Mouse (Mus musculus) right cerebral cortex, postnatal 4 days (tissue): ENCODE results near the gene Clptm1l.

Experiments used
- DNase-seq: peaks from one replicate; pipeline ENCODE4 v3.0.0-alpha.2; 2022

Clptm1l gene

DNA sequence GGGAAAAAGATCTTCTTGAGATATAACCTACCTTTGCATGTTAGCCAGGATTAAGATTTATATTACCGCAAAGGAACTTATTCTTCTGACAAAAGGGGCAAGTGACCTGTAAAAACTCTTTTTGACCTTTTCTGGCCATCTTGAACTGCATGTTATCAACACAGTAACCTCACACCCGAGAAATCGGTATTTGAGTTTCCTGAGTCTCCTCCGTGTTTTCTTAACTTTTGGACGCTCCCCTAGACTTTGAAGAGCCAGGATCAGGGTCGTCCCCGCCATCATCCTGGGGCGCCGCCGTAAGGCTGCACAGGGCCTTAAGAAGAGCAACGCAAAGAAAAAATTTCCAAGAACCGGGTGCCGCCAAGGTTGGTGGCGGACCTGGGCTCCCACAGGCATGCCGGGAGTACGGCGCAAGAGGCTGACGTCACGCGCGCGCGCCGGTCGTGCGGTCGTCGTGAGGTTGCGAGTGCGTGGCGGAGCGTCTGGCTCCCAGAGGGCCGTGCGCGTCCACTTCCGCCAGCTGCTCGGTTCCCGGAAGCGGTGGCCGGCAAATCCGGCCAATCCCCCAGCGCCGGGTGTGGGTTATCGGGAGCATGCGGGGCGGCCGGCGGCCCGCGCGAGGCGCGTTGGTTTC, at the start of gene Clptm1l:
Clptm1l (plus strand) TSS at position 485 of the 634 bp plus-strand sequence.
- DNase-seq = peak; percentile 97

GRCm38 (mm10) chr13:73564201-73564600, 39.6 kb upstream of the Clptm1l start:
- DNase-seq = no peak

- no peak for DNase-seq
Observed at GRCm38 (mm10) chr13:73575051-73575450, 28.8 kb upstream of the Clptm1l start.

GRCm38 (mm10) chr13:73577277-73577676, 26.5 kb upstream of the Clptm1l start:
- DNase-seq = no peak

GRCm38 (mm10) chr13:73591488-73591887, 12.3 kb upstream of the Clptm1l start:
- no peak for DNase-seq

- DNase-seq = no peak
Observed at GRCm38 (mm10) chr13:73592546-73592945, 11.3 kb upstream of the Clptm1l start.

DNA sequence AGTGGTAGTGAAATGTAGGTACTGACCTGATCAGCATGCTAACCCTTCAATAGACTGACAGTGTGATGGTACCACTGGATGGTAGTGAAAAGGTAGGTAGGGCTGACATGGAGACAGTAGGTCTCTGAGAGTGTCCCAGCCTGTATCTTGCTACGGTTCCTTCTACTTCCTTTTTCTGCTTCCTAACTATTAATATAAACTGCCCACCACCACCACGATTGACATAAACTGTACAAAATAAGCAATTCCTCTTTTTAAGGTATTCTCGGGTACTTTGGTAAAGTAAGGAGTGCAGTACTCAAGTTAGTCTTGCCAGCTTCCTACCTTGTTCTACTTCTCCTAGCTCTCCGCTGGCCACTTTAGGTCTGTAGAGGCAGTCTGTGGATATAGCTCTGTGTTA, 7.5 kb upstream of the Clptm1l start:
- DNase-seq = no peak

DNA sequence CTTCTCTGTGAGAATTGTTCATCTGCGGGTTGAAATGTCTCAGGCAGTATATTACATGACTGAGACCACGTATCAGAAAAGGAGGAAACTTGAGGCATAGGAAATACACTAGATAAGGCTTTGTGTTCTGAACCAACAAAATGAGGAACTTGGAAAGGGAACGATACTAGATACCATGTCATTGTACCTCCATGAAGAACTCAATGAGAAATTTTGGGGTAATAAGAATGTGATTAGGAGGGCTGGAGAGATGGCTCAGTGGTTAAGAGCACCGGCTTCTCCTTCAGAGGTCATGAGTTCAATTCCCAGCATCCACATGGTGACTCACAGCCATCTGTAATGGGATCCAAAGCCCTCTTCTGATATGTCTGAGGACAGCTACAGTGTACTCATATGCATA, 3.6 kb upstream of the Clptm1l start:
- DNase-seq = no peak

DNA sequence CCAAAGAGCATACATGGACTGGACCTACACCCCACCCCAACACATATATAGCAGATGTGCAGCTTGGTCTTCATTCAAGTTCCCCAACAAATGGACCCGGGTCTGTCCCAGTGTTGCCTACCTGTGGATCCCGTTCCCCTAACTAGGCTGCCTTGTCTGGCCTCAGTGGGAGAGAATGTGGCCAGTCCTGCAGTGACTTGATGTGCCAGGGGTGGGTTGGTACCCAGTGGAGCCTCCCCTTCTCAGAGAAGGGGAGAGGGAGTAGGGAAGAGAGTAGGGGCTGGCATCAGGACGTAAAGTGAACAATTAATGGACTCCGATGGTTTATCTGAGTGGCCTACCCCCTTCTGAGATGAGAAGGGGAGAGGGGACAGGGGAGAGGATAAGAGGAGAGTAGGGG, 760 bp upstream of the Clptm1l start:
- no peak for DNase-seq

DNA sequence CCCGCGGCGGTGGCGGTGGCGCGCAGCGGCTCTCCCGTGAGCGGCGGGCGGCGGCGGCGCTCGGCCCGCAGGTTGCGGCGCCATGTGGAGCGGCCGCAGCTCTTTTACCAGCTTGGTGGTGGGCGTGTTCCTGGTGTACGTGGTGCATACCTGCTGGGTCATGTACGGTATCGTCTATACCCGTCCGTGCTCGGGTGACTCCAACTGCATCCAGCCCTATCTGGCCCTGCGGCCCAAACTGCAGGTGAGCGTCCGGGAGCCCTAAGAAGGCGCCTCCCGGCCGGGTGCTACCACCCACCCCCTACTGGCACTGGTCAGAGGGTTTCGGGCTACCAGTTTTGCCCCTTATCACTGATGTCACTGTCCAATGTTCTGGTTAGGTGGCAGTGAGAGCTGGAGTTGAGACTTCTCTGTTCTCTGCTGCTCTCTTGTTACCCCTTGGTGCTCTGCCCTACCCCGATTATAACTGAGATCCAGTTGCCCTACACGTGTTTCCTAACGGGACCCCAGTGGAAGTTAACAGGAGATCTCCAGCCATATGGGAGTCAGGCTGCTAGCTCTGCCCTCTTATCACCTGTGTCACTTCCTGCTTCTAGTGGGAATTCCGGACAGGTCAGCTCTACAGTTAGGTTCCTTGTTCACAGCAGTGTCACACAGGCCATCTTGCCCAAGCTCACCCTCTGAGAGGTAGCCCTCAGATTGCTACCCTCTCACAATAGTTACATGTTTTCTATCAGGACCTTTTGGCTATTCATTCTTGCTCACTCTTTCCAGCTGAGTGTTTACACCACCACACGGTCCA, 551 bp downstream of the Clptm1l start:
- no peak for DNase-seq

DNA sequence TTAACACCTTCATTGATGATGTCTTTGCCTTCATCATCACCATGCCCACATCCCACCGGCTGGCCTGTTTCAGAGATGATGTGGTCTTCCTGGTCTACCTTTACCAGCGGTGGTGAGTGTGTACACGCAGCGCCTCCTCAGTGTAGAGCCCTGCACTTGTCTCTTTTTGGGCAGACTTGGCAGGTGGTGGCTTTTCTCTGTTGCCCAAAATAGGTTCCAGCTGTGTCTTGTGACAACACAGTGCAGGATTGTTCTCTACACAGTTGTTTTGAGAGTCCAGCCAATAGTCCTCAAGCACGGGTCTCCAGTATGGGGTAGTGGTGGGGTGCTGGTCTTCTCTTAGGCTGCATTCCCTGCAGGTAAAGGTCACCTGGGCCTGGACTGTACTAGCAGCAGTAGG, 14.6 kb downstream of the Clptm1l start:
- DNase-seq = no peak

GRCm38 (mm10) chr13:73620637-73621036, 16.8 kb downstream of the Clptm1l start:
- no peak for DNase-seq

- DNase-seq = no peak
Observed at GRCm38 (mm10) chr13:73626410-73626744, 22.6 kb downstream of the Clptm1l start.

DNA sequence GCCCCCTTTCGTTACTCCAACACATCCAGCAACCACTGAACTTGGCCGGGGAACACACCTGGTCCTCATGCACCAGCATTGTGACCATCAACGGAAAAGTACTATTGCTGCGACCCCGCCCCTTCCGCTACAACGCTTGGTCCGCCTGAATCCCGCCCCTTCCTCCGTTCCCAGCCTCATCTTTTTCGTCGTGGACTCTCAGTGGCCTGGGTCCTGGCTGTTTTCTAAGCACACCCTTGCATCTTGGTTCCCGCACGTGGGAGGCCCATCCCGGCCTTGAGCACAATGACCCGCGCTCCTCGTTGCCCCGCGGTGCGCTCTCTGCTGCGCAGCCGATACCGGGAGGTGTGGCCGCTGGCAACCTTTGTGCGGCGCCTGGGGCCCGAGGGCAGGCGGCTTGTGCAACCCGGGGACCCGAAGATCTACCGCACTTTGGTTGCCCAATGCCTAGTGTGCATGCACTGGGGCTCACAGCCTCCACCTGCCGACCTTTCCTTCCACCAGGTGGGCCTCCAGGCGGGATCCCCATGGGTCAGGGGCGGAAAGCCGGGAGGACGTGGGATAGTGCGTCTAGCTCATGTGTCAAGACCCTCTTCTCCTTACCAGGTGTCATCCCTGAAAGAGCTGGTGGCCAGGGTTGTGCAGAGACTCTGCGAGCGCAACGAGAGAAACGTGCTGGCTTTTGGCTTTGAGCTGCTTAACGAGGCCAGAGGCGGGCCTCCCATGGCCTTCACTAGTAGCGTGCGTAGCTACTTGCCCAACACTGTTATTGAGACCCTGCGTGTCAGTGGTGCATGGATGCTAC, 23.1 kb downstream of the Clptm1l start, which contains the start of gene Tert:
Tert (plus strand) TSS at position 167 of the 805 bp plus-strand sequence.
- peak; percentile 65 for DNase-seq

- no peak for DNase-seq
Observed at GRCm38 (mm10) chr13:73628586-73629113, 24.8 kb downstream of the Clptm1l start.

DNA sequence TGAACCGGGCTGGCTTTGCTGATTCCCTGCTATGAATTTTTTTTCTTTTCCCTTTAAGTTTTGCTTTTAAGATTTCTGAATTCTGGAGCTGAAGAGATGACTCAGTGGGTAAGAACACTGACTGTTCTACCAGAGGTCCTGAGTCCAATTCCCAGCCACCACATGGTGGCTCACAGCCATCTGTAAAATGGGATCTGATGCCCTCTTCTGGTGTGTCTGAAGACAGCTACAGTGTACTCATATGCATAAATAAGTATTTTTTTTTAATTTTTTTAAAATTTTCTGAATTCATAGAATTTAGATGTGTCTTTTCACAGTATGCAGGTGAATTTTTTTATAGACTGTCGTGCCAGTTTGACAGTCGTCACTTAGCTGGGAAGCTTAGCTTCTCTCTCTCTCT, 28.0 kb downstream of the Clptm1l start:
- no peak for DNase-seq

GRCm38 (mm10) chr13:73637826-73638225, 34.0 kb downstream of the Clptm1l start:
- DNase-seq = no peak

DNA sequence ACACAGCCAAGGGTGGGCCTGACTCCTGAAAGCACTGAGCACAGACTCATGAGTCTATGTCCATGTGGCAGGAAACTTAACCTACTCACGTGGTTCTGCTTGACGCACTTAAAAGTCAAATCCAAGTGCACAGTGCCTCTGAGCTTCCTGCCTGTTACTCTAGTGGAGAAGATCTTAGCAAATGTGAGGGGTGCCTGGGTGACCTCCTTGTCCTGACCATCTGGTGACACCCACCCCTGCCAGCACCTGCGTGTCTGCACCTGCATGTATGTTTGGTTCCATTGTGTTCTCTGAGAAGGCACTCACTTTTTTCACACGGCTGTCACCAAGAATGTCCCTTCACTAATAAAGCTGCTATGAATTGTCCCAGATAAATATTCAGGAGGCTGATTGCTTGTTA, 37.5 kb downstream of the Clptm1l start:
- DNase-seq = no peak

DNA sequence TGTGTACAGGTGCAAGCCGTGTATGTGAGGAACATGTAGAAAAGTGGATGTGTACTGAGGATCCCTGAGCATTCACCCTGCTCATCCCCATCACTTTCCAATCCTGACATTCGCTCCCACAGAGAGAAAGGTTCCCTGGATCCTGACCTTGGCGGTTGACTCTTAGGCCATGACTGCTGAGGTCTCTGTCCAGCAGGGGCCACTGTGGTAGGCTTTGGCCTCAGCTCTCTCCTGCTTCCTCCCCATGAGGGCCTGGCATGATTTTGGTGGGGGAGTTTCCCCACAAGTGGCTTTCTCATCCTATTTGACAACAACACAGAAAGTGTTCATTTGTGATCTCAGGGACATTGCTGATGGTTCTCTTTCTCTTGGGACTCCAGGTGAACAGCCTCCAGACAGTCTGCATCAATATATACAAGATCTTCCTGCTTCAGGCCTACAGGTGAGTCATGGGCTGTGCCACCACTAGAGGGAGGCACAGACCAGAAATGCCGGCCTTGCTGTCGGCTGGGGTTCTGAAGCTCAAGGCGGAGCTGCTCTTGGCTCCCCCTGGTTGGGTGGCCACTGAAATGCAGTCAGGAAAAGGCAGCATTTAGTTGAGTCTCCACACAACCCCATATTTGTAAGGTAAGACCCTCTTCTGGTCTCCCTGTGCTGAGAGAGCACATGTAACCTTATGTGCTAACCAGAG, 42.7 kb downstream of the Clptm1l start:
- DNase-seq = peak; percentile 33

- no peak for DNase-seq
Observed at GRCm38 (mm10) chr13:73653266-73653665, 49.5 kb downstream of the Clptm1l start.

- no peak for DNase-seq
Observed at GRCm38 (mm10) chr13:73654976-73655375, 51.2 kb downstream of the Clptm1l start.

DNA sequence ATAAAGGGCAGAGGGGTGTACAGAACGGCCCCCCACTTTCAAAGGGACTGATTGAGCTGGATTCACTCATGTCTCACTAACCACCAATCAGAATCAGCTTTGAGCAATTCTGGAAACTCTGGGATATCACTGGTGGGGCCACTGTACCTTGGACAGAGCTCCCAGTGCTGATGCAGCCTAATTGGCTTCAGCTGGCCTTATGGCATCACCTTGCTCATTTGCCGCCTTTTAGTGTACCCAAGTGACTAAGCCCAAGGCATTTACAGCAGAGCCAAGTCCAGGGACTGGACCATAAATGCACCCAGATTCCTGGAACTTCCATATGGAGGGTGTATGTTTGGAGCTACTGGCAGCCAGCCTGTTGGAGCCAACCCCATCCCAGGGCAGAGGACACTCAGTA, 55.1 kb downstream of the Clptm1l start:
- DNase-seq = no peak

DNA sequence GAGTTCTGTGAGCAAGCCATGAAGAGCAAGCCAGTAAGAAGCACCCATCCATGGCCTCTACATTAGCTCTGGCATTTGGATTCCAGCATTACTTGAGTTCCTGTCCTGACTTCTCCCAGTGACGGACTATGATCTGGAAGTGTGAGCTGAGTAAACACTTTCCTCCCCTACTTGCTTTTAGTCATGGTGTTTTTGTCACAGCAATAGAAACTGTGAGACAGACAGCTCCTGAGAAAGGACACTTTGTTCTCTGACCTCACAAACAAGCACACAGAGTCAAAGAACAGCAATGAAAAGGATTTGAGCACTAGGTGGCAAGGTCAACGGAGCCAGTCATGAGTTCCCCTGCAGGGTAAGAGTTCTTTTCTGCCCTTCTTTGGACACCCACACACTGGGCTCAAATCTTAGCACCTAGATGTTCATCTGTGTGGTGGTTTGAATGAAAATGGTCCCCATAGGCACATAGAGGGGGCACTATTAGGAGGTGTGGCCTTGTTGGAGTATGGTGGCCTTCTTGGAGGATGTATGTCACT, 56.4 kb downstream of the Clptm1l start:
- DNase-seq = no peak
